Mouse (Mus musculus): ENCODE results near the gene Tlr13. TPM values are rescaled to one million over a fixed set of nuclear protein-coding genes. Genes with fewer than 3 reads are reported as not detected.

The Tlr13 gene
- 1 to 10 TPM; 1.2 to 1.4 TPM for total RNA-seq (2021)

DNA sequence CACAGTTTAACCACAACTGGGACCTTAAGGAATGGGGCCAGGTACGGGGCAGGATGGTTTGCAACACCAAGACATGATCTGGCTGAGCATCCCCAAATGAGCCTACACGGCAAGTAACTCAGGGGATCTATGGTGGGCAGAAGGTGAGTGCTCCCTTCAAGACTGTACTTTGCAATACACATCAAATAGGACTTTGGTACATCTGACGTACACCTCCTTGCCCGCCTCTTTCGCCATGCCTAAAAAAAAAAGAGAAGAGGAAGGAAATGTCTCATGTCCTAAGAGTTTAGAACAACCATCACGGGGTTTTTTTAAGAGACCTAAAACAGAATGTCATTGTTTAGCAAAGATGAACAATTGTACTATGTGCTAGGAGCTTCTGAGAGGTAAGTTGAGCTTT is at the start of gene Tlr13:
Gene Tlr13 (plus strand): TSS at position 269 of the 400 bp plus-strand sequence.
- intact Hi-C loops (cut with DNase I), result no loop called here
- DNase-seq (ENCODE audit: extremely low spot score in 1 of 2, low spot score in 2 of 2), result no peak

DNA sequence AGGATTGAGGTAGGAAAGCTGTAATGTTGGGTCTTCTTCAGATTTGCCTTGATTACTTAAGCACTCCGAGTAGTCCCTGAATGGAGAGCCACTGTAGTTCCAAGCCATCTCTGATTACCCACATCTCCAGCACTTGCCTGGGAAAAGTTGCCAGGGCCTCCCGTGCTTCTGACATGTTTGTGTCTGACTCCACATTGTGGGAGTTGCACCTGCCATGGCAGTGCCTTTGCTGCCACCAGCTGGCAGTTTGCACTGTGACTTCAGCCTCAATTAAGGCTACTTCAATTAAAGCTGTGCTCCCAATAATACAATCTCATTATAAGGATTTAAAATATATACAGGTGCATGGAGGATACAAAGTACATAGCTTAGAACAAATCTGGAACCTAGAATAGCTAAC is 37.5 kb upstream of the Tlr13 start:
- intact Hi-C loops (cut with DNase I), result loop anchor here (5.0 kb wide), 1 partner anchor 78 kb away; the partner anchor contains the start of gene Atp7a
- peak; percentile 1 to 29 for DNase-seq (ENCODE audit: extremely low spot score in 1 of 2, low spot score in 2 of 2)

DNA sequence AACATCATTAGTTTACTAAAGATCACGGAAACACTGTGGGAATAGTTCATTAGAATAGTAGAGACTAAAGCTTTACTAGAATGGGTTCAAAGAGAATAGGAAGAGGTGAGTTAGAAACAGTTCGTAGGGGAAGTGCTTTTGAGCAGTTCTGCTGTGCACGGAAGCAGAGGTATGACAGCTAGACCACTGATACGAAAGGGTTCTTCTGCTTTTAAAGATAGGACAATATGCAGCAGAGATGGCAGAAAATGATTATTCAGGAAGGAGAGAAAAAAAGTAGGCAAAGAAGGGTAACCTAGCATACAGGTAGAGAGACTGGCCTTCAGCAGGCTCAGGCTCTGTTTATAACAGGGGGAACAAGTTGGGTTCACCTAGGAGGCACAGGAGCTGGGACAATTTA is 29.1 kb upstream of the Tlr13 start:
- no peak for DNase-seq (ENCODE audit: extremely low spot score in 1 of 2, low spot score in 2 of 2)
- intact Hi-C loops (cut with DNase I), result no loop called here

DNA sequence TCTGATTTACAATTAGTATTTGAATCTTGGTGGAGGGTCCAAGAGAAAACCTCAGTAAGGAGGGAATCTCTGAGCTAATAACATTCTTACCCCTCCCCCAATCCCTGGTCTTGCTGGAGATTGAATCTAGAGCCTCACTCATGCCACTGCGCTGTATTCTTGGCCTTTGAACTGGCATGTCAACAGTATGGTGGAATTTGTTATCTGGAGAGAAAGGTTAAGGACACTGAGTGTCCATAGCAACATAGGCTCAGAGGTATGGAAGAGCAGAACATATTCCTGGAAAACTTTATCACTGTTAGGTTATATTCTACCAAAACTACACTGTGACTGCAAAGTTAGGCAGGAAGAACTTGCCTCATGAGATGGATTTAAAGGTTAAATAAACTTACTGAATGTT is 28.3 kb upstream of the Tlr13 start:
- intact Hi-C loops (cut with DNase I), result no loop called here

DNA sequence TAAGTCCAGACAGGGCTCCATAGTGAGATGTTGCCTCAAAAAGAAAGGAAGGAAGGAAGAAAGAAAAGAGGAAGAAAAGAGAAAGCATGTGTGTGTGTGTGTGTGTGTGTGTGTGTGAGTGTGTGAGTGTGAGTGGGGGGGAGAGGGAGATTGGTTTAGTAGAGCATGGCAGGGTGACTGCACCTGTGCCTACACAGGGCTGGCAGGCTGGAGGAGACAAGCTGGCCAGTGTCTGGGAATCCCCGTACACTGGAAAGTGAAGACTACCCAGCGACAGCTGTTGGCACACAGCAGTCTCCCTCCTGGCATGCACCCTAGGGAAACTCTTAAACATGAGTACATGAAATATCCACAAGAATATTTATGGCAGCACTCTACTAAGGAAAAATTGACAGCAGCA is 20.2 kb upstream of the Tlr13 start:
- intact Hi-C loops (cut with DNase I), result no loop called here
- DNase-seq (ENCODE audit: extremely low spot score in 1 of 2, low spot score in 2 of 2), result no peak

More for the DNA sequence above, 28.3 kb upstream of the Tlr13 start:
- no peak for DNase-seq (ENCODE audit: extremely low spot score in 1 of 2, low spot score in 2 of 2)

DNA sequence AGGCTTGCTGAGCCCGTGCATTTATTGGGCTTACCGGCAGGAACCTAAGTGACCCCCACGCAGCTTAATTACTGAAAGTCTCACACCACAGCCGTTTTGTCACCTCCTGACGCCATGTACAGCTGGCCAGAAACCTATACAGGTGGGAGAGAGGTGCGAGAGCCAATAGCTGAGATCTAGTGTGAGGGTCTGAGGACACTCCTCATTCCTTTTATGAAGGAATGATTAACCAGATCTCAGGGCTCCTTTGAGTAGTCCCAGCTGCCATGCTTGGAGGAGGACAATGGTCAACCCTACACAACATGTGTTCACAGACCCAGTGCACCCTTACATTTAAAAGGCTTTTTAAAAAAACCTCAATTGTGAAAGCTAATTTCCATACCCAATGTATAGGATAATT is 14.7 kb upstream of the Tlr13 start:
- DNase-seq (ENCODE audit: extremely low spot score in 1 of 2, low spot score in 2 of 2), result no peak
- intact Hi-C loops (cut with DNase I), result no loop called here

DNA sequence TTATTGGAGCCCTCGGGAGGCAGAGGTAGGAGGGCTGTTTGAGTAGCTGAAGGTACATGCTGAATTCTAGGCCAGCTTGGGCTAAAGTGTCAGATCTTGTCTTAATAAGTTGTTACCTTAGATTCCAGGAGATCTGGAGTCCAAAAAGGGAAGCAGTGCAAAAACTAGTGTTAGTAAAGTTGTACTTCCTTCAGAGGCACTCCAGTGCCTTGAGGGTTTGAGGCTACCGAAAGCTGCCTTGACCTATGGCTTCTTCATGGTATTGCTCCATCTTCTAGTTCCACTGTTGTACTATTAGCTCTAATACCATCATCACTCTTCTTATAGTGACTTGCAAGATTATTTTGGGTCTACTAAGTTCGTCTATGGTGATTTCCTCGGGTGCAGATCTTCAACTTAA is 13.1 kb upstream of the Tlr13 start:
- intact Hi-C loops (cut with DNase I), result no loop called here
- no peak for DNase-seq (ENCODE audit: extremely low spot score in 1 of 2, low spot score in 2 of 2)

DNA sequence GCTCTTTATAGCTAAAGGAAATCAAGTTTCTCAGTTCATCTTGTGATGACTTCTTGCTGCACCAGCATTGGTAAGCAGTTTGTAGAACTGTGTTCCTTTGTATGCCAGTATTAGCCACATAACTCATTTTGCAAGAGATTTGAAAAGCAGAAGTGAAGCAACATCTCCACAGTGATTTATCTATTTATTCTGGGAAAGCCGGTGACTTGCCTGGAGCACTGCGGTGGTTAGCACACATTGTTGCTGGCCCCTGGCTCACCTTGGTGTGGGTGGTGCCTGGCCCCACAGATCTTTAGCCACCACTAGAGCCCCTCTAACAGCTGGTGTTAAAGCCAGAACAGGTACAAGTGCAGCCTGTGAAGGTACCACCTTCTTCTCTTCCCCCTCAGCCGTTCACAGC is 8.1 kb upstream of the Tlr13 start:
- no peak for DNase-seq (ENCODE audit: extremely low spot score in 1 of 2, low spot score in 2 of 2)
- intact Hi-C loops (cut with DNase I), result no loop called here

DNA sequence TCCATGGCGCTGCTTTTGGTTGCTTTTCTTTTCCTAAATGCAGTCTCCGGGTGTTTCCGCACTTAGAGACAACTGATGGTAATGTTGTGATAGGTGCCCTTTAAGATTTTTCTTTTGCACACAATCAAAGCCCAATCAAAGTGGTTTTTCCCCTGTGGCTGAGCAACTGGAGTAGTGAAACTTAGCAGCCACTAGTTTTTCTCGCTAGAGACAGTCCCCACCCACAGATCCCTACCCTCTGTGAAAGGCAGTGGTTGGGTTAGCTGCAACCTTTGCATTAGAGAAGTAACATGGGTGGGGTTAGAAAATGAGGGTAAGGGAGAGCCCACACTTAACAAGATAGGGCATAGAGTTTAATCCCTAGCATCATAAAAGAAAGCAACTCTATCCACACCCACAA is 7.5 kb upstream of the Tlr13 start:
- DNase-seq (ENCODE audit: extremely low spot score in 1 of 2, low spot score in 2 of 2), result no peak
- intact Hi-C loops (cut with DNase I), result no loop called here

DNA sequence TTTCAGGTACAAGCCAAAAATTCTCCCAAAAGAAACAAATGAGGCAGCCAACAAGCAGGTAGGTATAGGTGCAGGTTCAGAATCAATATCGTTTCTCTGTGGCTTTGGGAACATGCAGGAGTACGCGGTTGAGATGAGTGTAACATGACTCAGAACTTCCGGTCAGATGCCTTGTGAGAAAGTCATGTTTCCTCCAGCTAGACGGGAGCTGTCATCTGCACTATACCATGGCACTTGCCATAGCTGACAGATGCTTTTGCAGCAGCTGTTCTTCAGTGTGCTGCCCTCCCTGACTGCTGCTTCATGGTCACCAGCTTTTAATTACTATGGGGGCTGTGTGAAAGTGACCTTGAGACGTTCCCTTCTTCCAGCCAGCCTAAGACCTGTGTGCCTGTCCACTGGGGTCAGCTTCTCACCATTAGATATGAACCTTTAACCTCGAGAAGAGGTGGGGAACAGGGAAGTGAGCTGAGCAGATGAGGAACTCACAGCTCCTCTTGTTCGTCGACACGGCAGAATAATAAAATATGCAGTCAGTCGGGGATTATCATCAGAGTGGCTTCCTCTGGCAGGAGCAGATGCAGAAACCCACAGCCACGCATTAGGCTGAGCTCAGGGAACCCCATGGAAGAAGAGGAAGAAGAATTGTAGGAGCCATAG is 7.0 kb upstream of the Tlr13 start:
- intact Hi-C loops (cut with DNase I), result no loop called here

DNA sequence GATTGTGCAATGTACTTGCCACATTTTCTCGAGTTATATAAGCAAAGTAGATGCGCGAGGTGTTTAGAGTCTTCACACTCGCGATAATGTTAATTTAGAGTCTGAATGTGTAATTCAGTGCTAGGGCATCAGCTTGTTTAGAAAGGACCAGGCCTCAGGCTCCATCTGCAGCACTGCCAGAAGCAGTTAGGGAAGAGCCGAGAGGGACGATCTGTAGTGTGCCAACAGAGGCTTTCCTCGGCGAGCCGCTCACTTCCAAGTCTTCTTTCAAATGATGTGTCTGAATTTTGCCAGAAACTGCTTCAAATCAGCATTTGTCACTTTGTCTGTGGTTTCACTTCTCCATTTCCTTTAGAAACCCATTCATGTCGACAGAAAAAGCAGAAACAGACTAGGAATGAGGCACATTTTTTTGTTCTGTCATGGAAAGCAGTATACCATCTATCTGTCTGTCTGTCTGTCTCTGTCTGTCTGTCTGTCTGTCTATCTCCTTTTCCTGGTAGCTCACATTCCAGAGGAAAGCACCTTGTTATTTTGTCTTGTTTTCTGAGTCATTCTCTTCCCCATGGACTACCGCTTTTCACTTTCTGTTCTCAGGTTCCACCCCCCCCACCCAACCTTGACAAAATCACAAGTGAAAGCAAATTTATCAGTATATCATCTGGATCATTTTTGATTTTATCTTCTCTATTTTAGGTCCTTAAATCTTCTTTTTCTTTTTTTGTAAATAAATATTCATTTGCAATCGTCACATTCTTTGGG is 3.5 kb upstream of the Tlr13 start:
- no peak for DNase-seq (ENCODE audit: extremely low spot score in 1 of 2, low spot score in 2 of 2)
- intact Hi-C loops (cut with DNase I), result no loop called here

More for the DNA sequence above, 7.0 kb upstream of the Tlr13 start:
- no peak for DNase-seq (ENCODE audit: extremely low spot score in 1 of 2, low spot score in 2 of 2)

DNA sequence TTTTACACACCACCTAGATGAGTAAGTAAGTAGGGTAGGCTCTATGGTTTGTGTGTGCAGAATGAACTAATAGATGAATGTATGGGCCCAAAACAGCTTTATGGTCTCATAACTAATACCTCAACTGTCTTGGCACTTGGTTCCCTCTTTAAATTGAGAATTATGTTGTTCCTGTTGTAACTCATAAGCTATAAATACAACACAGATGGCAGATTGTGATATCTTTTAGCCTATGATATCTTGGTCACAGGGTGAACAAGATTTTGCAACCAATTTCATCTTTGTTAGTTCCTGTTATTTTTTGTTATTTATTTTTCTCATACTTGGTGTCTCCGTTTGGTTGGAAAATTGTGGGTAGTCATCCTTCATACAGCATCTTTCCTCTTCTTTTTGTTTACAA is 5.2 kb downstream of the Tlr13 start:
- intact Hi-C loops (cut with DNase I), result no loop called here
- DNase-seq (ENCODE audit: extremely low spot score in 1 of 2, low spot score in 2 of 2), result no peak

DNA sequence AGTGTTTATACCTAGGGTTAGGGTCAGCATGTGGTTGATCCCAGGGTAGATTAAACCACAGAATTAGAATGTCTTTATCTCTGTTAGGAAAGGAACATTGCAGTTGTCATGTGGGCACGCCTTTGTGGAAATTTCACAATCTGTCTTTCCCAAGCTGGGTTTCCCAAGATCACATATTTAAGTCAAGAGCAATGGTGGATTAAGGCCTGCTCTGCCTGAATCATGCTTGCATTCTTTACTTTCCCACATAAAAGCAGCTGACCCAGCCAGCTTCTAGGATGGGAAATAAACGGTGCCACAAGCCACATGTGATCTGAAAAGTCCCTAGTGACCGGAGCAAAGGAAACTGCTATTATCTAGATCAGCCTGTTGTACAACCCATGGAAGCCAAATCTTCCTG is 6.5 kb downstream of the Tlr13 start:
- intact Hi-C loops (cut with DNase I), result no loop called here
- DNase-seq (ENCODE audit: extremely low spot score in 1 of 2, low spot score in 2 of 2), result no peak

DNA sequence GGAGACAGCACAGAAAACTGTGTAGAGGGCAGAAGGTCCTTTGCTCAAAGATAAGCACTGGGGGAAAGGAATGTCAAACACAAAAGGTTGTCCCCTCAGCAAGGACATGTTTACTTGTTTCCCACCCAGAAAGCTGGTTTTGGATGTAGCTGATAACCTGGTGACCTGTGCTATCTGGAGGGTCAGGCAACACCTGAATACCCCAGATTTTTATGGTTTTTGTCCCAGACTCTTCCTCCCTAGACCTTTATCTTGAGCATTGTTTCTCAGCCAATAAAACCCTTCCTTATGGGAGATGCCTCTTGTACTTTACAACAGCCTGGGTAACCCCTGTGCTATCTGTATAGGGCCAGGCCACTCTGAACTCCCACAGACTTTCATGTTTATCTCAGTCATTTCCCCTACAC is 11.2 kb downstream of the Tlr13 start:
- DNase-seq (ENCODE audit: extremely low spot score in 1 of 2, low spot score in 2 of 2), result no peak
- intact Hi-C loops (cut with DNase I), result no loop called here

DNA sequence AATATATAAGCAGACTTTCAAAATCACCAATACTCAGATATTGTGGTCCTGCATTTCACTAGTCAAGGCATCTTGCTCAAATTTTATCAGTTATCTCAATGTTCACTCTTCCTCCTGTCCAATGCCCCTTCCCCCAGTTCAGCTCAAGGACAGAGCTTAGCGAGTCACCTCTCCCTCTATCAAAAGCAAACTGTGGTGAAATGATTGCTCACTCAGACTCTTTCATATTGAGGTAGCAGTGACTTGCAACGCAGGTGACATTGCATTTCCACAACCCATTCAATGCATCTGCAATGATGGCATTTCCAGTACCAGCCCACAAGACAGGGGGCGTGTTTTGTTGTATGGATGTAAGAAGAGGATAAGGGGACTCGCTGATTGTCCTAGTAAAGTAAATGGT is 12.9 kb downstream of the Tlr13 start:
- no peak for DNase-seq (ENCODE audit: extremely low spot score in 1 of 2, low spot score in 2 of 2)
- intact Hi-C loops (cut with DNase I), result no loop called here

DNA sequence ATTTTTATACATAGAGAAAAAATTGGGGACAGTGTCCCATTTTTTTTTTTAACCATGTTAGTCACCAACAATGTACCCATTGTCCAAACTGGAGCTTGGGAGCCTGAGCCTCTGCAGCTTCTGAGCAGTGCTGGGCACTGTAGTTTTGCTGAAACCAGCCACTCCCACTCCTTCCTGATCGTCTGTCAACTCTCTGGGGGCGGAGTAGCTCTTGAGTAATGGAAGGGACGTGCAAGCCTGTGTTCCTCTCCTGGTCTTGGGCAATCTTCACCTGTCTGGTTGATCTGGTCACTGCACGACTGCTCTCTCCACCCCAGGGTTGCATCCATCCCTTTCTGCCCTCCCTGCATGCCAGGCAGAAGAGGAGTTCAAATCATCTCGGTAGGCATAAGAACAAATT is 21.0 kb downstream of the Tlr13 start:
- no peak for DNase-seq (ENCODE audit: extremely low spot score in 1 of 2, low spot score in 2 of 2)
- intact Hi-C loops (cut with DNase I), result no loop called here

DNA sequence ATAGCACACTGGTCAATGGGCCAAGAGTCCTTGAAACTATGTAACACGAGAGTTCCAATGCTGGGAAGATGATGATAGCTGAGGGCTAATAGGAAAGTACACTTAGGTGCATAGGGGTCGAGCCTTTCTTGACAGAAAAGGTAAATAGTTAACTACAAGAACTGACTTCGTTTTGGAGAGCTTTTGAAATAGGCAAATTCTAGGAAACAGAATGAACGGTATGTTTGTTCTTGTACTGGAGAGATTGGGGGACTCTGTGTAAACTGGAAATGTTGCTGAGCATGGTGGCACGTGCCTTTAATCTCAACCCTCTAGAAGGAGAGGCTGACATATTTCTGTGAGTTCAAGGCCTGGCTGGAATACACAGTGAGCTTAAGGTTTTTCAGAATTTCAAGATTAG is 21.6 kb downstream of the Tlr13 start:
- intact Hi-C loops (cut with DNase I), result no loop called here

DNA sequence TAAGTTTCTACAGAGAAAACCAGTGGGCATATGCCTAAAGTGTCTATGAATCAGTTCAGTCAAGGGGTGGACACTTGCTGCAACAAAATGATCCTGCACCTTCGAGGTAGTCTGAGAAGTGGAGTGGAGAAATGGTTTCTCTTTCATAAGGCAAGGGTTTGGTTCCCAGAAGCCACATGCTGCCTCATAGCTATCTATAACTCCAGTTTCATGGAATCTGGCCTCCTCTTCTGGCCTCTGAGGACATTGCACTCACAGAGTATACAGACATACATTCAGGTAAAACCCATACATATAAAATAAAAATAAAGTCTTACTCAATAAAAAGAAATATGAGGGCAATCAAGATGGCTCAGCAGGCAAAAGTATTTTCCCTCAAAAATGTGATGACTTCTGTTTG is 22.1 kb downstream of the Tlr13 start:
- no peak for DNase-seq (ENCODE audit: extremely low spot score in 1 of 2, low spot score in 2 of 2)
- intact Hi-C loops (cut with DNase I), result no loop called here

More for the DNA sequence above, 21.6 kb downstream of the Tlr13 start:
- no peak for DNase-seq (ENCODE audit: extremely low spot score in 1 of 2, low spot score in 2 of 2)

DNA sequence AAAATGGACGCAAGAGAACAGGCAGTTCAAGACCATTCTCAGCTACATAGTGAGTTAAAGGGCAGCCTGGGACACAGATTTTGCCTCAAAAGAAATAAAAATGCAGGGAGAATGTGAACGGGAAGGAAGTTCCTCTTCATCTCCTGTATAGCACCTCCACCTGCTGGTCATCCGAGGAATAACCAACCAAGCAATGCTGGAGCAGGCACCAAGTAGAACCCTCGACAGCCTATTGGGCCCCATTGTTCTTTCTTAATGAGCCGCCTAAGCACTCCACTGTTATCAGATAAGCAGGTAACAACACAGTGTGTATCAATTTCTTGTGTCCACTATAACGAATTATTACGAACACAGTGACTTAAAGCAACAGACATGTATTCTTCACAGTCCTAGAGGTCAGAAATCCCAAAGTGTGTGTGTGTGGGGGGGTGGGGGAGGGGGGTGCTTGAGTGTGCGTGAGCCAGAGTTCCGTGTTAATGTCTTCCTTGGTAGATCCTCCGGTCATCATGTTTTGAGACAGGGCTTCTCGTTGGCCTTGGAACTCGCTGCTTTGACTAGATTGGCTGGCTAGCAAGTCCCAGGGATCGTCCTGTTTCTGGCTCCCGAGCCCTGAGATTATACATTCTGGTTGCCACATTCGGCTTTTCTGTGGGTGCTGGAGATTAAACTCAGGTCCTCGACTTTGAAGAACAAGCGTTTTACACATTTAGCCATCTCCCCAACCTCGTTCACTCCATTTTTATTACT is 28.3 kb downstream of the Tlr13 start:
- intact Hi-C loops (cut with DNase I), result loop anchor here (2.0 kb wide), 1 partner anchor 144 kb away; the partner anchor contains the start of gene Atp7a
- DNase-seq (ENCODE audit: extremely low spot score in 1 of 2, low spot score in 2 of 2), result peak; percentile 63 to 73

DNA sequence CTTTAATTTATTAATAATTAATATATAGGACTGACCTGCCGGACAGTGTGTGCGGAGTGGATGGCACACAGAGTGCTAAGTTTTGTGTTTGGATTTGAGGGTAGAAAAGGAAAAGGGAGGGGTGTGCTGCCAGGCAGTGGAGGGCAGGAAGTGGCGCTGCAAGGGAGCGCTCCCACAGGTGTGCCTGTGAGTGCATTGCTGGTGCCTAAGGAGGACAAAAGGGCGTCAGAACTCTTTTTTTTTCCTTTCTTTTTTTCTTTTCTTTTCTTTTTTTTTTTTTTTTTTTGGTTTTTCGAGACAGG is 28.8 kb downstream of the Tlr13 start:
- intact Hi-C loops (cut with DNase I), result loop anchor here (2.0 kb wide), 1 partner anchor 145 kb away; the partner anchor contains the start of gene Atp7a
- no peak for DNase-seq (ENCODE audit: extremely low spot score in 1 of 2, low spot score in 2 of 2)

All from left cerebral cortex, postnatal 10 days (tissue).